Comparison of ENCODE assay signal across 8 mouse cellular contexts in genomic region chr4:65604504-65605150, GRCm38 (mm10). TPM values are rescaled to one million over a fixed set of nuclear protein-coding genes. Genes with fewer than 3 reads are reported as not detected.
DNase-seq lines count a peak whose midpoint lies in the region; ATAC-seq lines count a peak whose summit lies in the region.

Gene Trim32 (plus strand): TSS chr4:65604986.

- peak; percentile 99 for DNase-seq in gastrocnemius, postnatal 10 days
- DNase-seq in induced T-regulatory cell, adult 2 months (ENCODE audit: low read depth) = peak; percentile 96
- DNase-seq in left cerebral cortex, adult 9 months (ENCODE audit: low spot score in 2 of 2) = peak; percentile 91 to 99
- peak; percentile 100 for DNase-seq in right cerebral cortex, postnatal 14 days
- DNase-seq in urinary bladder, postnatal 36 days (ENCODE audit: low spot score in 2 of 2) = peak; percentile 99

- ATAC-seq in activated CD4-positive, CD25-positive, alpha-beta regulatory T cell, adult 4 months = peak; percentile 95
- peak; percentile 96 for ATAC-seq in common myeloid progenitor, adult 5-6 weeks (replicated peaks; ENCODE audit: low read depth, poor library complexity, severe bottlenecking)
- peak; percentile 95 for ATAC-seq in megakaryocyte progenitor cell, adult 5-6 weeks (replicated peaks; ENCODE audit: poor library complexity)

RNA-seq across cellular contexts. Expression of gene Trim32, which starts in this region (rescaled TPM):
- polyA plus RNA-seq in activated CD4-positive, CD25-positive, alpha-beta regulatory T cell, adult 4 months (2017; shearing (Covaris generic)) = 10 to 100 TPM; 10.7 to 14.1 TPM
- 15.4 and 35.5 TPM in 2 replicates for total RNA-seq in common myeloid progenitor, adult 5-6 weeks (2017)
- 10 to 100 TPM; 12.5 to 13.3 TPM for total RNA-seq in gastrocnemius, postnatal 10 days (2021)
- total RNA-seq in megakaryocyte progenitor cell, adult 5-6 weeks (2015) = 5.7 and 8.4 TPM in 2 replicates
- total RNA-seq in megakaryocyte progenitor cell, adult 5-6 weeks (2017) = 5.3 and 9.4 TPM in 2 replicates

Comparison
In these comparisons a context has a peak if more than half of its experiments do, and no peak if none do; other contexts are left out.
1. Peak in every context shown above with its lines: DNase-seq and ATAC-seq.